In the genomic region with DNA sequence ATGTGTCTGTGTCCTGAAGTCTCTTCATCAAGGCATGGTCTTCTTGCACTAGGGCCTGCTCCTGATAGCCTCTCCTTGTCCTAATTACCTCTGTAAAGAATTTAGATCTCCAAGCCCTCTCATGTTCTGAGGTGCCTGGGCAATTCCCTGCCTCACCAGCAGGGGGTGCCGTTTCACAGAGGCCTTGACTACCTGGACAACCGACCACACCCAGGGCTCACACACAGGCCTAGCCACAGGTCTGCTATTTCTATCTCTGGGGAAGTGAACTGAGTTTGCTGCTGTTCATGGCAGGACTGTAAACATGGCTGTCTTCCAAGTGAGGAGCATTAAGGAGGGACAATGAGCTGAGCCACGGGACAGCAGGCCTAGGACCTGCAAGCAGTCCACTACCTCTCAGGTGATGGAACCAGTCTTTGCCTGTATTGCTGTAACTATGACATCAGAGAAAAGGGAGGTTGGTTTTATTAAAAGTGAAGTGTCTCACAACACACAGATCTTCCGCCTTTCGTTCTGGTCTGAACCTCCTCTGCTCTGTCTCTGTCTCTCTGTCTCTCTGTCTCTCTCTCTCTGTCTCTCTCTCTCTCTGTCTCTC, we compare ENCODE assay signal across 8 mouse cellular contexts. TPM values are rescaled to one million over a fixed set of nuclear protein-coding genes. Genes with fewer than 3 reads are reported as not detected.
DNase-seq lines count a peak whose midpoint lies in the region; ATAC-seq and TF ChIP-seq lines count a peak whose summit lies in the region.

No protein-coding gene starts in this region.

- peak; percentile 22 to 54 for DNase-seq in left cerebral cortex, adult 18-20 months (ENCODE audit: low spot score in 2 of 2)
- no peak for DNase-seq in left cerebral cortex, adult 8-10 months (ENCODE audit: low spot score in 2 of 2)
- peak; percentile 69 for DNase-seq in MEL (ENCODE audit: low read depth, low spot score)
- peak; percentile 48 to 54 for DNase-seq in cerebellum, postnatal 10 days
- peak; percentile 73 to 80 for DNase-seq in heart, postnatal 36 days
- no peak for DNase-seq in liver, embryonic 14.5 days (ENCODE audit: low read depth in 3 of 3, low spot score in 3 of 3)
- DNase-seq in spleen, postnatal 36 days (ENCODE audit: low spot score in 2 of 2) = peak; percentile 57 to 60
- DNase-seq in frontal cortex, postnatal 10 days (ENCODE audit: low spot score in 2 of 2) = no peak

- H3K9ac ChIP-seq in MEL (ENCODE audit: control insufficient read depth, low read depth, low read length, poor library complexity, severe bottlenecking) = no peak overlapping the region
- no peak overlapping the region for H3K9ac ChIP-seq in liver, embryonic 14.5 days (replicated peaks)

- no peak overlapping the region for H3K27ac ChIP-seq in MEL (ENCODE audit: control insufficient read depth, low read depth, low read length)
- no peak overlapping the region for H3K27ac ChIP-seq in liver, embryonic 14.5 days

- peak; percentile 75 for TF ChIP-seq RAD21 in MEL (IDR thresholded peaks at IDR 0.05; ENCODE audit: low read depth, low read length)

- H3K79me2 ChIP-seq in MEL (ENCODE audit: control insufficient read depth, insufficient read depth, low read length, poor library complexity) = no peaks in the 10 kb centered on the region

- TF ChIP-seq CTCF in MEL (IDR thresholded peaks at IDR 0.05 in 2 of 3, conservative IDR thresholded peaks at IDR 0.05 in 1 of 3; ENCODE audit: control insufficient read depth in 1 of 3, insufficient read depth in 1 of 3, low read depth in 2 of 3, low read length in 3 of 3, poor library complexity in 1 of 3, severe bottlenecking in 1 of 3) = peak; percentile 89 to 98 (median 92)
- peak; percentile 93 for TF ChIP-seq CTCF in liver, embryonic 14.5 days (IDR thresholded peaks at IDR 0.05; ENCODE audit: low read depth)

- intact Hi-C loops in heart, postnatal 36 days (cut with DNase I) = loop anchor here (2.0 kb wide), 1 partner anchor 286 kb away; no protein-coding TSS in a partner anchor

- H3K9me3 ChIP-seq in MEL (replicated peaks; ENCODE audit: insufficient read depth, low read length) = no peaks in the 10 kb centered on the region
- no peaks in the 10 kb centered on the region for H3K9me3 ChIP-seq in liver, embryonic 14.5 days (ENCODE audit: control insufficient read depth, low read length)

- WGBS in liver, embryonic 14.5 days (ENCODE audit: insufficient replicate concordance) = 44% methylated on average over 5 of the region's 5 CpGs

- H3K4me3 ChIP-seq in MEL (ENCODE audit: control insufficient read depth in 1 of 2, insufficient read depth in 1 of 2, low read depth in 2 of 2, low read length in 2 of 2) = no peak overlapping the region
- H3K4me3 ChIP-seq in liver, embryonic 14.5 days (ENCODE audit: insufficient read depth in 1 of 2, low read depth in 2 of 2, low read length in 2 of 2) = no peak overlapping the region

- H3K36me3 ChIP-seq in MEL (ENCODE audit: control insufficient read depth in 1 of 2, insufficient read depth in 2 of 2, low read length in 2 of 2) = no peaks in the 10 kb centered on the region
- no peaks in the 10 kb centered on the region for H3K36me3 ChIP-seq in liver, embryonic 14.5 days (replicated peaks; ENCODE audit: control insufficient read depth, insufficient read depth, low read depth)

- peak; percentile 43; the same call in 1 of the 2 replicates for ATAC-seq in liver, embryonic 14.5 days (ENCODE audit: insufficient read depth)

- H3K4me2 ChIP-seq in liver, embryonic 14.5 days (ENCODE audit: low read depth) = no peak overlapping the region

- TF ChIP-seq EP300 in MEL (IDR thresholded peaks at IDR 0.05; ENCODE audit: low read depth in 1 of 2, low read length in 2 of 2) = no peak
- no peak for TF ChIP-seq EP300 in liver, embryonic 14.5 days (IDR thresholded peaks at IDR 0.05; ENCODE audit: low read depth)

- TF ChIP-seq POLR2A in MEL (IDR thresholded peaks at IDR 0.05; ENCODE audit: control insufficient read depth in 1 of 2, insufficient read depth in 1 of 2, low read depth in 1 of 2, low read length in 2 of 2, poor library complexity in 1 of 2) = no peak

- H3K27me3 ChIP-seq in MEL (ENCODE audit: control insufficient read depth in 1 of 2, insufficient read depth in 2 of 2, low read length in 2 of 2) = peaks cover 0 to 3% of the 10 kb centered on the region in 2 experiments; a peak in 3 of 4 replicates
- H3K27me3 ChIP-seq in liver, embryonic 14.5 days (ENCODE audit: control insufficient read depth, insufficient read depth, low read length) = no peaks in the 10 kb centered on the region

- H3K4me1 ChIP-seq in MEL (ENCODE audit: control insufficient read depth in 1 of 2, insufficient read depth in 2 of 2, low read length in 2 of 2) = peaks cover 0 to 3% of the 10 kb centered on the region in 2 experiments; a peak in 2 of 4 replicates
- no peaks in the 10 kb centered on the region for H3K4me1 ChIP-seq in liver, embryonic 14.5 days (replicated peaks; ENCODE audit: control insufficient read depth in 2 of 2, insufficient read depth in 2 of 2, low read length in 1 of 2)

TF ChIP-seq in MEL, 35 proteins besides CTCF, POLR2A, EP300 and RAD21:
- peak; percentile 70 for TF ChIP-seq ZC3H11A (IDR thresholded peaks at IDR 0.05; ENCODE audit: low read depth, low read length)
- TF ChIP-seq ETS1 (IDR thresholded peaks at IDR 0.05; ENCODE audit: low read depth, low read length) = no peak
- no peak for TF ChIP-seq TCF12 (IDR thresholded peaks at IDR 0.05; ENCODE audit: low read depth, low read length)
- TF ChIP-seq RCOR1 (IDR thresholded peaks at IDR 0.05; ENCODE audit: low read depth, low read length) = no peak
- TF ChIP-seq MYC (IDR thresholded peaks at IDR 0.05; ENCODE audit: low read depth, low read length) = no peak
- no peak for TF ChIP-seq MAFK (IDR thresholded peaks at IDR 0.05; ENCODE audit: borderline replicate concordance, low read depth, low read length)
- no peak for TF ChIP-seq HCFC1 (IDR thresholded peaks at IDR 0.05; ENCODE audit: low read depth, low read length)
- no peak for TF ChIP-seq POLR2AphosphoS5 (IDR thresholded peaks at IDR 0.05; ENCODE audit: borderline replicate concordance, low read depth, low read length)
- peak; percentile 95 for TF ChIP-seq SMC3 (IDR thresholded peaks at IDR 0.05; ENCODE audit: low read depth, low read length)

RNA-seq across cellular contexts. Expression of gene Ets2, which starts 42.9 kb away (rescaled TPM):
- total RNA-seq in left cerebral cortex, adult 18-20 months (2021) = 10 to 100 TPM; 68.8 to 78.1 TPM
- total RNA-seq in left cerebral cortex, adult 8-10 months (2022) = 10 to 100 TPM; 70.6 to 77.0 (median 74.1) TPM
- 14.3 and 15.9 TPM in 2 replicates for total RNA-seq in MEL (2012; rRNA removed)
- polyA plus RNA-seq in MEL (2012; ENCODE audit: insufficient read depth in 1 of 2, insufficient read length in 2 of 2, low read depth in 1 of 2, low replicate concordance in 2 of 2, missing spikeins in 1 of 2) = 10 to 100 TPM in 1 of 2 experiments, not detected in 1; 23.5 TPM
- 100 to 1,000 TPM in 1 of 2 experiments, 10 to 100 TPM in 1; 78.2 to 109 TPM for total RNA-seq in heart, postnatal 36 days (2021)
- 7.5 TPM in 2 replicates for polyA plus RNA-seq in liver, embryonic 14.5 days (2012; rRNA removed)
- 7.0 and 7.4 TPM in 2 replicates for polyA plus RNA-seq in liver, embryonic 14.5 days (2014; fragmentation: Nextera tagmentation; extraction: Ambion mirVana)

Comparison
In these comparisons a context has a peak if more than half of its experiments do, and no peak if none do; other contexts are left out.
1. DNase-seq: peak in left cerebral cortex, adult 18-20 months (2 of 2), MEL (single experiment), cerebellum, postnatal 10 days (2 of 2), heart, postnatal 36 days (2 of 2) and spleen, postnatal 36 days (2 of 2); none in left cerebral cortex, adult 8-10 months (0 of 2), liver, embryonic 14.5 days (0 of 3) and frontal cortex, postnatal 10 days (0 of 2).